Mouse (Mus musculus): ENCODE data around the gene Nup85. TPM values are rescaled to one million over a fixed set of nuclear protein-coding genes. Genes with fewer than 3 reads are reported as not detected.

Nup85 gene
- total and polyA plus RNA-seq, 3 experiments: 57.5 to 172 (median 87.7) TPM

- peaks cover 59% of the 10 kb centered on the region for H3K4me1 ChIP-seq (ENCODE audit: insufficient read depth, low read depth, low read length)
- no peak for TF ChIP-seq POLR2AphosphoS5 (IDR thresholded peaks at IDR 0.05; ENCODE audit: insufficient replicate concordance, low read depth, low read length)
- no peak for TF ChIP-seq TAL1 (conservative IDR thresholded peaks at IDR 0.05; ENCODE audit: low read depth, low read length)
- TF ChIP-seq CTCF (IDR thresholded peaks at IDR 0.05; ENCODE audit: low read depth, low read length): no peak
- no peak for TF ChIP-seq GATA1 (IDR thresholded peaks at IDR 0.05; ENCODE audit: borderline replicate concordance, low read length)
- no peak for TF ChIP-seq GATA2 (IDR thresholded peaks at IDR 0.05; ENCODE audit: borderline replicate concordance, low read depth, low read length)
- H3K4me3 ChIP-seq (ENCODE audit: low read depth, low read length): no peak overlapping the region
- no peak for DNase-seq (ENCODE audit: low spot score)
- no peak for ATAC-seq (ENCODE audit: extremely low read depth, insufficient number of reproducible peaks, low FRiP score, poor library complexity, severe bottlenecking)
- H3K36me3 ChIP-seq (replicated peaks): no peaks in the 10 kb centered on the region
- H3K27me3 ChIP-seq (ENCODE audit: insufficient read depth, low read length): no peaks in the 10 kb centered on the region
- H3K9me3 ChIP-seq (replicated peaks): no peaks in the 10 kb centered on the region
Observed at GRCm38 (mm10) chr11:115632247-115632646, 68.0 kb downstream of the Nup85 start.

GRCm38 (mm10) chr11:115632862-115633261, 68.6 kb downstream of the Nup85 start:
- Histone ChIP-seq H3K4me1 (ENCODE audit: insufficient read depth, low read depth, low read length) (peaks cover 56% of the 10 kb centered on the region), H3K27me3 (ENCODE audit: insufficient read depth, low read length) (no peaks in the 10 kb centered on the region), H3K4me3 (ENCODE audit: low read depth, low read length) (no peak overlapping the region), H3K9me3 (replicated peaks) (no peaks in the 10 kb centered on the region), H3K36me3 (replicated peaks) (no peaks in the 10 kb centered on the region)
- TF ChIP-seq TAL1 (conservative IDR thresholded peaks at IDR 0.05; ENCODE audit: low read depth, low read length) (no peak), CTCF (IDR thresholded peaks at IDR 0.05; ENCODE audit: low read depth, low read length) (no peak), GATA2 (IDR thresholded peaks at IDR 0.05; ENCODE audit: borderline replicate concordance, low read depth, low read length) (no peak), POLR2AphosphoS5 (IDR thresholded peaks at IDR 0.05; ENCODE audit: insufficient replicate concordance, low read depth, low read length) (no peak)
- DNase-seq (ENCODE audit: low spot score) (no peak), ATAC-seq (ENCODE audit: extremely low read depth, insufficient number of reproducible peaks, low FRiP score, poor library complexity, severe bottlenecking) (no peak)

Other genes starting within 250 kb of the Nup85 start
- gene Ush1g, start 242.4 kb upstream of the Nup85 start, total RNA-seq (2014; fragmentation: Nextera tagmentation): not detected in 2 replicates
- 0.05 and 0.06 TPM in 2 replicates for gene Ush1g, start 242.4 kb upstream of the Nup85 start, total RNA-seq (2017)
- not detected in 2 replicates for gene Ush1g, start 242.4 kb upstream of the Nup85 start, polyA plus RNA-seq (2012)
- gene Otop3, start 229.7 kb upstream of the Nup85 start, total RNA-seq (2014; fragmentation: Nextera tagmentation): not detected in 2 replicates
- gene Otop3, start 229.7 kb upstream of the Nup85 start, total RNA-seq (2017): not detected in 2 replicates
- not detected in 2 replicates for gene Otop3, start 229.7 kb upstream of the Nup85 start, polyA plus RNA-seq (2012)
- not detected in 2 replicates for gene Hid1, start 196.7 kb upstream of the Nup85 start, total RNA-seq (2014; fragmentation: Nextera tagmentation)
- gene Hid1, start 196.7 kb upstream of the Nup85 start, total RNA-seq (2017): not detected in 2 replicates
- 0.01 TPM in 1 of 2 replicates, not detected in the other for gene Hid1, start 196.7 kb upstream of the Nup85 start, polyA plus RNA-seq (2012)
- gene Cdr2l, start 182.5 kb upstream of the Nup85 start, total RNA-seq (2014; fragmentation: Nextera tagmentation): not detected in 2 replicates
- 0.05 and 0.06 TPM in 2 replicates for gene Cdr2l, start 182.5 kb upstream of the Nup85 start, total RNA-seq (2017)
- not detected in 2 replicates for gene Cdr2l, start 182.5 kb upstream of the Nup85 start, polyA plus RNA-seq (2012)
- gene Mrpl58, start 160.7 kb upstream of the Nup85 start, total RNA-seq (2014; fragmentation: Nextera tagmentation): 66.8 and 102 TPM in 2 replicates
- gene Mrpl58, start 160.7 kb upstream of the Nup85 start, total RNA-seq (2017): 75.3 and 78.5 TPM in 2 replicates
- 67.0 and 74.3 TPM in 2 replicates for gene Mrpl58, start 160.7 kb upstream of the Nup85 start, polyA plus RNA-seq (2012)
- gene Atp5h, start 144.5 kb upstream of the Nup85 start, total RNA-seq (2014; fragmentation: Nextera tagmentation): 472 and 487 TPM in 2 replicates
- 721 and 764 TPM in 2 replicates for gene Atp5h, start 144.5 kb upstream of the Nup85 start, total RNA-seq (2017)
- gene Atp5h, start 144.5 kb upstream of the Nup85 start, polyA plus RNA-seq (2012): 58.6 and 107 TPM in 2 replicates
- gene Kctd2, start 144.3 kb upstream of the Nup85 start, total RNA-seq (2014; fragmentation: Nextera tagmentation): 7.2 and 15.4 TPM in 2 replicates
- gene Kctd2, start 144.3 kb upstream of the Nup85 start, total RNA-seq (2017): 15.2 and 17.3 TPM in 2 replicates
- gene Kctd2, start 144.3 kb upstream of the Nup85 start, polyA plus RNA-seq (2012): 17.5 and 24.6 TPM in 2 replicates
- gene Trim80, start 123.9 kb upstream of the Nup85 start, total RNA-seq (2014; fragmentation: Nextera tagmentation): not detected in 2 replicates
- gene Trim80, start 123.9 kb upstream of the Nup85 start, total RNA-seq (2017): not detected in 2 replicates
- gene Trim80, start 123.9 kb upstream of the Nup85 start, polyA plus RNA-seq (2012): not detected in 2 replicates
- not detected in 2 replicates for gene Slc16a5, start 102.0 kb upstream of the Nup85 start, total RNA-seq (2014; fragmentation: Nextera tagmentation)
- gene Slc16a5, start 102.0 kb upstream of the Nup85 start, total RNA-seq (2017): 0.05 TPM in 1 of 2 replicates, not detected in the other
- gene Slc16a5, start 102.0 kb upstream of the Nup85 start, polyA plus RNA-seq (2012): not detected in 2 replicates
- gene Armc7, start 88.8 kb upstream of the Nup85 start, total RNA-seq (2014; fragmentation: Nextera tagmentation): 6.0 and 8.4 TPM in 2 replicates
- 5.9 and 7.8 TPM in 2 replicates for gene Armc7, start 88.8 kb upstream of the Nup85 start, total RNA-seq (2017)
- gene Armc7, start 88.8 kb upstream of the Nup85 start, polyA plus RNA-seq (2012): 24.4 and 29.0 TPM in 2 replicates
- gene Nt5c, start 72.6 kb upstream of the Nup85 start, total RNA-seq (2014; fragmentation: Nextera tagmentation): 43.7 and 47.1 TPM in 2 replicates
- 145 and 161 TPM in 2 replicates for gene Nt5c, start 72.6 kb upstream of the Nup85 start, total RNA-seq (2017)
- gene Nt5c, start 72.6 kb upstream of the Nup85 start, polyA plus RNA-seq (2012): 67.4 and 118 TPM in 2 replicates
- 172 and 222 TPM in 2 replicates for gene Jpt1, start 50.0 kb upstream of the Nup85 start, total RNA-seq (2014; fragmentation: Nextera tagmentation)
- 186 and 196 TPM in 2 replicates for gene Jpt1, start 50.0 kb upstream of the Nup85 start, total RNA-seq (2017)
- 202 and 218 TPM in 2 replicates for gene Jpt1, start 50.0 kb upstream of the Nup85 start, polyA plus RNA-seq (2012)
- gene Sumo2, start 28.2 kb upstream of the Nup85 start, total RNA-seq (2014; fragmentation: Nextera tagmentation): 491 and 596 TPM in 2 replicates
- gene Sumo2, start 28.2 kb upstream of the Nup85 start, total RNA-seq (2017): 642 and 699 TPM in 2 replicates
- gene Sumo2, start 28.2 kb upstream of the Nup85 start, polyA plus RNA-seq (2012): 393 and 421 TPM in 2 replicates
- 34.3 and 41.0 TPM in 2 replicates for gene Mrps7, start 39.5 kb downstream of the Nup85 start, total RNA-seq (2014; fragmentation: Nextera tagmentation)
- gene Mrps7, start 39.5 kb downstream of the Nup85 start, total RNA-seq (2017): 52.8 and 53.5 TPM in 2 replicates
- gene Mrps7, start 39.5 kb downstream of the Nup85 start, polyA plus RNA-seq (2012): 61.1 and 68.7 TPM in 2 replicates
- gene Gga3, start 39.6 kb downstream of the Nup85 start, total RNA-seq (2014; fragmentation: Nextera tagmentation): 58.5 and 95.5 TPM in 2 replicates
- gene Gga3, start 39.6 kb downstream of the Nup85 start, total RNA-seq (2017): 13.7 and 22.7 TPM in 2 replicates
- gene Gga3, start 39.6 kb downstream of the Nup85 start, polyA plus RNA-seq (2012): 102 and 144 TPM in 2 replicates
- 43.6 and 59.8 TPM in 2 replicates for gene Mif4gd, start 48.5 kb downstream of the Nup85 start, total RNA-seq (2014; fragmentation: Nextera tagmentation)
- 49.9 and 59.4 TPM in 2 replicates for gene Mif4gd, start 48.5 kb downstream of the Nup85 start, total RNA-seq (2017)
- gene Mif4gd, start 48.5 kb downstream of the Nup85 start, polyA plus RNA-seq (2012): 24.3 and 32.4 TPM in 2 replicates
- 19.9 and 37.8 TPM in 2 replicates for gene Slc25a19, start 63.9 kb downstream of the Nup85 start, total RNA-seq (2014; fragmentation: Nextera tagmentation)
- gene Slc25a19, start 63.9 kb downstream of the Nup85 start, total RNA-seq (2017): 21.5 and 22.3 TPM in 2 replicates
- 24.2 and 26.0 TPM in 2 replicates for gene Slc25a19, start 63.9 kb downstream of the Nup85 start, polyA plus RNA-seq (2012)
- 224 and 234 TPM in 2 replicates for gene Grb2, start 144.2 kb downstream of the Nup85 start, total RNA-seq (2014; fragmentation: Nextera tagmentation)
- gene Grb2, start 144.2 kb downstream of the Nup85 start, total RNA-seq (2017): 58.3 and 119 TPM in 2 replicates
- gene Grb2, start 144.2 kb downstream of the Nup85 start, polyA plus RNA-seq (2012): 209 and 240 TPM in 2 replicates
- 35.9 and 67.9 TPM in 2 replicates for gene Tmem94, start 201.0 kb downstream of the Nup85 start, total RNA-seq (2014; fragmentation: Nextera tagmentation)
- 8.2 and 18.1 TPM in 2 replicates for gene Tmem94, start 201.0 kb downstream of the Nup85 start, total RNA-seq (2017)
- gene Tmem94, start 201.0 kb downstream of the Nup85 start, polyA plus RNA-seq (2012): 53.1 and 54.9 TPM in 2 replicates
- gene Caskin2, start 249.2 kb downstream of the Nup85 start, total RNA-seq (2014; fragmentation: Nextera tagmentation): not detected in 2 replicates
- 0.17 and 0.33 TPM in 2 replicates for gene Caskin2, start 249.2 kb downstream of the Nup85 start, total RNA-seq (2017)
- gene Caskin2, start 249.2 kb downstream of the Nup85 start, polyA plus RNA-seq (2012): 0.02 and 0.04 TPM in 2 replicates